Mouse (Mus musculus) spleen, adult 2 months (tissue): Measurements from ENCODE around the gene Myod1. TPM values are rescaled to one million over a fixed set of nuclear protein-coding genes. Genes with fewer than 3 reads are reported as not detected.

Experiments
- DNase-seq, 2 experiments: peaks; one replicate each; pipeline versions ENCODE4 v3.0.0 to v3.0.0-alpha.2; 2012 to 2021; ENCODE audit warnings: low spot score in 2 of 2, low read depth in 1 of 2
- H3K27ac ChIP-seq: fragments of 200-500 bp; 2 replicates; pipeline ENCODE4 v1.5.1; 2012; ENCODE audit warnings: low read length, inconsistent platforms; ENCODE audit not compliant: insufficient read depth
- H3K27me3 ChIP-seq: fragments of 200-500 bp; 2 replicates; pipeline ENCODE4 v1.6.1; 2012; ENCODE audit warnings: mild to moderate bottlenecking, moderate library complexity, low read length, inconsistent platforms; ENCODE audit not compliant: control insufficient read depth, insufficient read depth
- H3K36me3 ChIP-seq: fragments of 200-500 bp; 2 replicates; pipeline ENCODE4 v1.6.1; 2012; ENCODE audit warnings: mild to moderate bottlenecking, low read length, inconsistent platforms; ENCODE audit not compliant: control insufficient read depth, insufficient read depth
- H3K4me1 ChIP-seq: fragments of 200-500 bp; 2 replicates; pipeline ENCODE4 v1.6.1; 2011; ENCODE audit warnings: inconsistent platforms; ENCODE audit not compliant: control insufficient read depth, insufficient read depth, insufficient read length
- H3K4me3 ChIP-seq: fragments of 200-500 bp; 2 replicates; pipeline ENCODE4 v1.5.1; 2011; ENCODE audit warnings: mild to moderate bottlenecking, inconsistent platforms; ENCODE audit not compliant: insufficient read depth, insufficient read length; ENCODE audit errors: extremely low read depth
- CTCF ChIP-seq: fragments of 200-500 bp; IDR thresholded peaks from 2 replicates; pipeline ENCODE4 v1.5.1; 2011; ENCODE audit warnings: mild to moderate bottlenecking, inconsistent platforms; ENCODE audit not compliant: insufficient read depth, insufficient read length, insufficient replicate concordance; ENCODE audit errors: extremely low read depth
- POLR2A ChIP-seq: fragments of 200-500 bp; IDR thresholded peaks from 2 replicates; pipeline ENCODE4 v1.6.1; 2011; ENCODE audit warnings: low read depth, low read length, inconsistent platforms
- WGBS: fragments of 180-500 bp; shearing (Covaris S2); methylation state at CpG from one replicate; pipeline ENCODE4 v1.1.7; 2018; 5-methylcytosine and 5-hydroxymethylcytosine counted together
- polyA plus RNA-seq: library from polyadenylated mRNA; depleted of rRNA; stranded (reverse); fragments of >200 nt; gene quantifications from 2 replicates; pipeline ENCODE4 v1.2.3, GENCODE M21; 2012

Myod1 gene
- polyA plus RNA-seq, 1 experiment = 0.06 TPM

- Histone ChIP-seq H3K4me1 (peaks cover 13% of the 10 kb centered on the region; the same call in 1 of the 2 replicates), H3K36me3 (no peaks in the 10 kb centered on the region), H3K27me3 (peaks cover 11% of the 10 kb centered on the region), H3K4me3 (no peak overlapping the region), H3K27ac (no peak overlapping the region)
- DNase-seq = no peak
- WGBS = 66% methylated on average over 3 of the region's 3 CpGs
- no peak for TF ChIP-seq POLR2A
- TF ChIP-seq CTCF = no peak
These were observed 25.3 kb downstream of the Myod1 start for GRCm38 (mm10) chr7:46401371-46402180.

- no peak for TF ChIP-seq CTCF
- no peak for TF ChIP-seq POLR2A
- Histone ChIP-seq H3K4me1 (peaks cover 7% of the 10 kb centered on the region; the same call in 1 of the 2 replicates), H3K27me3 (no peaks in the 10 kb centered on the region), H3K4me3 (no peak overlapping the region), H3K36me3 (no peaks in the 10 kb centered on the region), H3K27ac (no peak overlapping the region)
- 84% methylated on average over 15 of the region's 15 CpGs for WGBS
- no peak for DNase-seq
These were observed 27.6 kb downstream of the Myod1 start for GRCm38 (mm10) chr7:46403616-46404485.

- Histone ChIP-seq H3K4me1 (peaks cover 11% of the 10 kb centered on the region; the same call in 1 of the 2 replicates), H3K27me3 (no peaks in the 10 kb centered on the region), H3K4me3 (no peak overlapping the region), H3K27ac (no peak overlapping the region), H3K36me3 (no peaks in the 10 kb centered on the region)
- DNase-seq = no peak
- TF ChIP-seq CTCF = no peak
- no peak for TF ChIP-seq POLR2A
- WGBS = 86% methylated on average over 7 of the region's 7 CpGs
These were observed 28.5 kb downstream of the Myod1 start for GRCm38 (mm10) chr7:46404756-46405155.

- Histone ChIP-seq H3K4me3 (no peak overlapping the region), H3K27ac (peak overlapping the region; percentile 69), H3K36me3 (no peaks in the 10 kb centered on the region), H3K4me1 (peaks cover 11% of the 10 kb centered on the region; the same call in 1 of the 2 replicates), H3K27me3 (no peaks in the 10 kb centered on the region)
- DNase-seq = no peak
- 63% methylated on average over 9 of the region's 9 CpGs for WGBS
- no peak for TF ChIP-seq CTCF
- TF ChIP-seq POLR2A = no peak
These were observed 32.3 kb downstream of the Myod1 start for GRCm38 (mm10) chr7:46408606-46409005.

GRCm38 (mm10) chr7:46409204-46409789, 33.0 kb downstream of the Myod1 start:
- Histone ChIP-seq H3K36me3 (no peaks in the 10 kb centered on the region), H3K4me3 (no peak overlapping the region; the same call in 1 of the 2 replicates), H3K27me3 (no peaks in the 10 kb centered on the region), H3K27ac (peak overlapping the region; percentile 69), H3K4me1 (peaks cover 11% of the 10 kb centered on the region; the same call in 1 of the 2 replicates)
- WGBS = 11% methylated on average over 12 of the region's 12 CpGs
- DNase-seq = peak; percentile 74 to 75
- TF ChIP-seq CTCF (no peak), POLR2A (no peak)

- H3K4me3 ChIP-seq = no peak overlapping the region
- no peak overlapping the region for H3K27ac ChIP-seq
- no peaks in the 10 kb centered on the region for H3K27me3 ChIP-seq
- no peaks in the 10 kb centered on the region for H3K36me3 ChIP-seq
- TF ChIP-seq CTCF (no peak), POLR2A (no peak)
- H3K4me1 ChIP-seq = peaks cover 11% of the 10 kb centered on the region; the same call in 1 of the 2 replicates
- 79% methylated on average over 6 of the region's 6 CpGs for WGBS
- DNase-seq = no peak
These were observed 34.5 kb downstream of the Myod1 start for GRCm38 (mm10) chr7:46410727-46411126.
